Mouse (Mus musculus) midbrain, embryonic 15.5 days (tissue): ENCODE data around the gene Gm20605. TPM values are rescaled to one million over a fixed set of nuclear protein-coding genes. Genes with fewer than 3 reads are reported as not detected.

Experiments
- ATAC-seq: fragments of 200-750 bp; cut with Nextera tagmentation; replicated peaks from 2 replicates; pipeline ENCODE4 v1.8.0; 2017; ENCODE audit warnings: moderate TSS enrichment
- H3K27ac ChIP-seq: fragments of 300-500 bp; sonication (generic); 2 replicates; pipeline ENCODE4 v1.5.1; 2015; ENCODE audit warnings: mild to moderate bottlenecking, inconsistent platforms
- H3K27me3 ChIP-seq: fragments of 300-500 bp; sonication (generic); replicated peaks from 2 replicates; pipeline ENCODE4 v1.6.1; 2015; ENCODE audit warnings: inconsistent platforms
- H3K36me3 ChIP-seq: fragments of 300-500 bp; sonication (generic); replicated peaks from 2 replicates; pipeline ENCODE4 v1.6.1; 2015; ENCODE audit warnings: inconsistent platforms
- H3K4me1 ChIP-seq: fragments of 300-500 bp; sonication (generic); 2 replicates; pipeline ENCODE4 v1.6.1; 2015; ENCODE audit warnings: inconsistent platforms
- H3K4me2 ChIP-seq: fragments of 300-500 bp; sonication (generic); 2 replicates; pipeline ENCODE4 v1.6.1; 2015; ENCODE audit warnings: inconsistent platforms, mild to moderate bottlenecking, moderate library complexity
- H3K4me3 ChIP-seq: fragments of 300-500 bp; sonication (generic); 2 replicates; pipeline ENCODE4 v1.5.1; 2015; ENCODE audit warnings: mild to moderate bottlenecking, inconsistent platforms
- H3K9ac ChIP-seq: fragments of 300-500 bp; sonication (generic); 2 replicates; pipeline ENCODE4 v1.6.1; 2015; ENCODE audit warnings: mild to moderate bottlenecking, inconsistent platforms
- H3K9me3 ChIP-seq: fragments of 300-500 bp; sonication (generic); 2 replicates; pipeline ENCODE4 v1.6.1; 2016; ENCODE audit warnings: inconsistent platforms
- WGBS: fragments of 180-500 bp; shearing (Covaris S2); methylation state at CpG from one replicate; pipeline ENCODE4 v1.1.7; 2015; ENCODE audit warnings: mixed read lengths; 5-methylcytosine and 5-hydroxymethylcytosine counted together
- polyA plus RNA-seq: library from polyadenylated mRNA; unstranded; fragments of >200 nt; fragmentation: Nextera tagmentation; extraction: Ambion mirVana; gene quantifications from 2 replicates; pipeline ENCODE4 v1.2.1, GENCODE M21; 2015

The Gm20605 gene
- polyA plus RNA-seq, 1 experiment from 2014 or later, result 11.8 TPM

DNA sequence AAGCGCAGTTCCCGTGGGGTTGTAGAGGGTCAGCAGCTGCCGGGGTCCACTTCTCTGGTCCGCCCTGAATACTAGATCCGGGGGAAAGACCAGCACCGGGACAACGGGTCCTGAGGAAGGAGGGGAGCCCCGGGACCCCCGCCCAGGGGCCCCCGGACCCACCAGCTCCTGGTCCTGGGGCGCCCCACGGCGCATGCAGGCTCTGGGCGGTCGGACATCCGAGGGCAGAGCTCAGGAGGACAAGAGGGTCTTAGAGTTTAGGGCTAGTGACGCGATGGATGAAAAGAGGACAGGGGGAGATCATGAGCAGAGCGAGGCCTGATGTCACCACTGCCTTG lies 28.7 kb upstream of the Gm20605 start:
- peak overlapping the region; percentile 78 for H3K4me3 ChIP-seq
- H3K27me3 ChIP-seq, result no peaks in the 10 kb centered on the region
- no peaks in the 10 kb centered on the region for H3K9me3 ChIP-seq
- peaks cover 33% of the 10 kb centered on the region for H3K4me1 ChIP-seq
- H3K36me3 ChIP-seq, result 0 out of 2 replicates have a peak, but pooled peaks cover 3% of the 10 kb centered on the region
- H3K9ac ChIP-seq, result peak overlapping the region; percentile 95
- H3K4me2 ChIP-seq, result peak overlapping the region; percentile 95
- H3K27ac ChIP-seq, result peak overlapping the region; percentile 89
- WGBS, result 2% methylated on average over 19 of the region's 19 CpGs
- ATAC-seq, result no peak; the same call in none of the 2 replicates

GRCm38 (mm10) chr5:137600619-137601364 lies 28.2 kb upstream of the Gm20605 start, which contains the start of gene Mospd3:
TSS of gene Mospd3 (minus strand) at chr5:137601058.
- WGBS, result under 1% methylated on average over 41 of the region's 41 CpGs
- ATAC-seq, result peak; percentile 95
- H3K4me3 ChIP-seq, result peak within 1 kb of the TSS; percentile 78

GRCm38 (mm10) chr5:137601365-137601729 lies 27.6 kb upstream of the Gm20605 start:
- Histone ChIP-seq H3K9me3 (no peaks in the 10 kb centered on the region), H3K27ac (peak overlapping the region; percentile 20; the same call in 1 of the 2 replicates), H3K36me3 (0 out of 2 replicates have a peak, but pooled peaks cover 3% of the 10 kb centered on the region), H3K4me2 (peak overlapping the region; percentile 95), H3K4me1 (peaks cover 33% of the 10 kb centered on the region), H3K9ac (peak overlapping the region; percentile 41), H3K27me3 (no peaks in the 10 kb centered on the region), H3K4me3 (peak overlapping the region; percentile 78)
- no peak for ATAC-seq
- 1% methylated on average over 22 of the region's 22 CpGs for WGBS

More at GRCm38 (mm10) chr5:137600619-137601364, 28.2 kb upstream of the Gm20605 start, which contains the start of gene Mospd3:
- Histone ChIP-seq H3K4me2 (peak within 1 kb of the TSS; percentile 95), H3K27ac (peak within 1 kb of the TSS; percentile 89), H3K36me3 (0 out of 2 replicates have a peak, but pooled peaks cover 3% of the 10 kb centered on the region), H3K9ac (peak within 1 kb of the TSS; percentile 95), H3K9me3 (no peaks in the 10 kb centered on the region), H3K4me1 (peaks cover 33% of the 10 kb centered on the region), H3K27me3 (no peaks in the 10 kb centered on the region)

DNA sequence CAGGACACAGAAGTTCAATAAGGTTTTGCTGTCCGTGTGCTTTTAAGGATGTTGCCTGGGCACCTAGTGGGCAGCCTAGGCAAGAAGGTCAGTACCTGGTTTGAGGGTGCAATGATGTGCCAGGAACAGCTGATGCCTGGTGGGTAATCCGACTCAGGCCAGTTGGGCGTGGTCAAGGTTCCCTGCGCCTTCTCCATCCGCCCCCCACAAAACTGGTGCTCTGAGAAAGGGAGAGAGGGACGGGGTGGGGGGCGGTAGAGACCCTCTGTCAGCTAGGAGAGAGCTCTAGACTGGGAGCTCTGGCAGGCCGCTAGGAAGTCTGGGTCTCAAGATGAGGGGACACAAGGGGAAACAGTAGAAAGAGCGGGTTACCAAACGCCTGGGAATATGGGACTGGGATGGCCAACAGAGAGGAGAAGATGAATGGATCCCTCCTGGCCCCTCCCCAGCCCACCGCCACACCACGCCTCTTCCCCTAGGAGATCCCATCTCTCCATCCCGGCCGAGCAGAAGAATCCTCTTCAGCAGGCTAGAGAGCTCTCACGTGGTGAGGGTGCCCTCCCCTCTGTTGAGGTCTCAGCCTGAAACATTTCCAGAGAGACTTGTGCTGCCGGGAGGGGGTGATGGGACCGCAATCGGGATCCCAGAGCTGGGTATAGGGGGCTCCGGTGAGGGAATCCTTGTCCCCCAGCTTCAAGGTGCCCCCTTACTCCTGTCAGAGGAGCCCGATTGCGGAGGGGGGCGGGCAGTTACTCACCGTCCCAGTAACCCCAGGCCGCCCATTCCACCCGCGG lies 20.9 kb upstream of the Gm20605 start:
- no peak for ATAC-seq
- Histone ChIP-seq H3K27me3 (no peaks in the 10 kb centered on the region; the same call in 1 of the 2 replicates), H3K4me3 (peak overlapping the region; percentile 10; the same call in 1 of the 2 replicates), H3K4me2 (peak overlapping the region; percentile 31), H3K9me3 (no peaks in the 10 kb centered on the region), H3K36me3 (no peaks in the 10 kb centered on the region), H3K4me1 (peaks cover 12% of the 10 kb centered on the region; the same call in 1 of the 2 replicates), H3K9ac (0 out of 2 replicates have a peak overlapping the region, but pooled peaks have one; percentile 16), H3K27ac (no peak overlapping the region)
- WGBS, result 12% methylated on average over 26 of the region's 26 CpGs

DNA sequence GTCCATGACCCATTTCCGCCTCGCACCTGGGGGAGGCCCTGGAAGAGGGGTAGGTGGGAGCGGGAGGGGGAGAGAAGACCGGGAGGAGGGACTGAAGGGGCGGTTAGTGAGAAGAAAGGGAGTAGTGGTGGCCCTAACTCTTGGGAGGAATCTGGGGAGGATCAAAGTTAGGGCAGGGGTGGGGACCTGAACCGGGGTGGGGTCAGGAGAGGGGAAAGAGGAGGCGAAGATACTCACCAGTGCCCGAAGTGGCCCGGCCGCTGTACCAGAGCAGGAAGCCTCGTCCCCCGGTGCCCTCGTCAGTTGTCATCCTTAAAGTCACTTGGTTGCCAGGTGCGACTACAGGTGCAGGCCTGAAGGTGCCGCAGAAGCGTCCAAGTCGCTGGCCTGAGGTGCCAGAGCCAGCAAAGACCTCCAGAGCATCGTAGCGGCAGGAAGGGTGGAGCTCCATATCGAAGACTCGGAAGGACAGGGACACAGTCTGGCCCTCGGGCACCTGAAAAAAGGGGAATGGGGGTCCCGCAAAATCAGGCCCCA lies 20.3 kb upstream of the Gm20605 start:
- Histone ChIP-seq H3K9ac (no peak overlapping the region), H3K27me3 (no peaks in the 10 kb centered on the region; the same call in 1 of the 2 replicates), H3K27ac (no peak overlapping the region), H3K36me3 (no peaks in the 10 kb centered on the region), H3K4me3 (peak overlapping the region; percentile 10; the same call in 1 of the 2 replicates), H3K4me2 (peak overlapping the region; percentile 31), H3K4me1 (peaks cover 12% of the 10 kb centered on the region; the same call in 1 of the 2 replicates), H3K9me3 (no peaks in the 10 kb centered on the region)
- ATAC-seq, result no peak
- WGBS, result 24% methylated on average over 22 of the region's 23 CpGs

GRCm38 (mm10) chr5:137609292-137609691 lies 19.7 kb upstream of the Gm20605 start:
- Histone ChIP-seq H3K4me2 (no peak overlapping the region), H3K4me1 (peaks cover 12% of the 10 kb centered on the region; the same call in 1 of the 2 replicates), H3K4me3 (no peak overlapping the region), H3K27me3 (no peaks in the 10 kb centered on the region; the same call in 1 of the 2 replicates), H3K36me3 (no peaks in the 10 kb centered on the region), H3K27ac (no peak overlapping the region), H3K9me3 (no peaks in the 10 kb centered on the region), H3K9ac (no peak overlapping the region)
- no peak for ATAC-seq
- WGBS, result 72% methylated on average over 3 of the region's 3 CpGs

GRCm38 (mm10) chr5:137610056-137610455 lies 18.9 kb upstream of the Gm20605 start:
- WGBS, result 79% methylated on average over 4 of the region's 4 CpGs
- H3K9me3 ChIP-seq, result no peaks in the 10 kb centered on the region
- H3K4me3 ChIP-seq, result no peak overlapping the region
- no peak for ATAC-seq
- no peak overlapping the region for H3K27ac ChIP-seq
- no peak overlapping the region for H3K9ac ChIP-seq
- H3K27me3 ChIP-seq, result no peaks in the 10 kb centered on the region; the same call in 1 of the 2 replicates
- H3K36me3 ChIP-seq, result no peaks in the 10 kb centered on the region
- no peak overlapping the region for H3K4me2 ChIP-seq
- H3K4me1 ChIP-seq, result peaks cover 12% of the 10 kb centered on the region; the same call in 1 of the 2 replicates

- Histone ChIP-seq H3K4me3 (no peak overlapping the region), H3K27ac (no peak overlapping the region), H3K9me3 (no peaks in the 10 kb centered on the region), H3K4me1 (peaks cover 12% of the 10 kb centered on the region; the same call in 1 of the 2 replicates), H3K36me3 (no peaks in the 10 kb centered on the region), H3K9ac (no peak overlapping the region), H3K27me3 (no peaks in the 10 kb centered on the region; the same call in 1 of the 2 replicates), H3K4me2 (no peak overlapping the region)
- ATAC-seq, result no peak
- 17% methylated on average over 12 of the region's 12 CpGs for WGBS
Observed at GRCm38 (mm10) chr5:137610548-137611244, 18.3 kb upstream of the Gm20605 start.

GRCm38 (mm10) chr5:137611245-137611602 lies 17.8 kb upstream of the Gm20605 start:
- ATAC-seq, result no peak
- Histone ChIP-seq H3K4me2 (no peak overlapping the region), H3K27ac (no peak overlapping the region), H3K9ac (no peak overlapping the region), H3K36me3 (no peaks in the 10 kb centered on the region), H3K4me1 (peaks cover 12% of the 10 kb centered on the region; the same call in 1 of the 2 replicates), H3K9me3 (no peaks in the 10 kb centered on the region), H3K27me3 (no peaks in the 10 kb centered on the region; the same call in 1 of the 2 replicates), H3K4me3 (no peak overlapping the region)
- 27% methylated on average over 6 of the region's 6 CpGs for WGBS

DNA sequence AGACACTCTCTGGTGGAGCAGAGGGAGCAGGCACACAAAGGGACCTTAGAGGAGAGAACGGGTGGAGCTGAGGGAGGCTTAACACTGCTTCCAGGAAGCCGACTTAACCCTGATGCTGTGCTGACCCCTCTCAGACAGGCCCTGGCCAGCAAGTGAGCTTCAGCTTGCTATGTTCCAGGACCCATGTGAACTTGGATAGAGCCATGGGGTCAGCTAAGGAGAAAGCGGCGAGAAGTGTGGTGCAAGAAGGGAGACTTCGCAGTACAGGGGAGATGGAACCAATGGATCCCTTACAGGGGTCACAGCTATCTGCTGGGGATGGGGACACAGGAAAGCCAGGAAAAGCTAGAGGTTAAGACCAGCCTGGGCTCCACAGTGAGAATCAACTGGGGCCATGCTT lies 15.9 kb upstream of the Gm20605 start:
- 70% methylated on average over 5 of the region's 5 CpGs for WGBS
- Histone ChIP-seq H3K9ac (no peak overlapping the region), H3K27ac (no peak overlapping the region), H3K9me3 (no peaks in the 10 kb centered on the region), H3K27me3 (no peaks in the 10 kb centered on the region; the same call in 1 of the 2 replicates), H3K36me3 (no peaks in the 10 kb centered on the region), H3K4me1 (peaks cover 8% of the 10 kb centered on the region; the same call in 1 of the 2 replicates), H3K4me2 (no peak overlapping the region), H3K4me3 (no peak overlapping the region)
- ATAC-seq, result no peak

DNA sequence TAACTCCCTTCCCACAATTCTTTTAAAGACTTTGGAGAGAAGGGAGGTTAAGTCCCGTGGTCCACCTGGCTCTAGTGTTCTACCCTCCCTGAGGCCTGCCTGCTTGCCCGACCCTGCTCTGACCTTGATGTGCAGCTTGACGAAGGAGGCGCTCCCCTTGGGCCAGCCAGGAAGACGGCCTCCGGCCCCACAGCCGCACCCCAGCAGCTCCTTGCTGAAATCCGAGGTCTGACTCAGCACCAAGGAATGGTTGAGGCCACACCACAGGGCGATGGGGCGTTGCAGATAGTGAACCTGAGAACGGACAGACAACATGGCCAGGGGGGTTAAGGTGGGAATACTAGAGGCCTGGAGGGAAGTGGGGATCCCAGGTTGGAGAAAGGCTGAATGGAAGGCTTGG lies 15.4 kb upstream of the Gm20605 start, which contains the start of gene Pcolce:
Gene Pcolce, minus strand, starts transcription at position 235 of the 400 bp plus-strand sequence.
- 67% methylated on average over 11 of the region's 11 CpGs for WGBS
- Histone ChIP-seq H3K27me3 (no peaks in the 10 kb centered on the region; the same call in 1 of the 2 replicates), H3K27ac (no peak within 1 kb of the TSS), H3K4me3 (no peak within 1 kb of the TSS), H3K4me1 (peaks cover 4% of the 10 kb centered on the region; the same call in 1 of the 2 replicates), H3K9ac (no peak within 1 kb of the TSS), H3K9me3 (no peaks in the 10 kb centered on the region), H3K4me2 (no peak within 1 kb of the TSS), H3K36me3 (no peaks in the 10 kb centered on the region)
- no peak for ATAC-seq
